ENCODE assay signal across 19 mouse cellular contexts in the genomic region with DNA sequence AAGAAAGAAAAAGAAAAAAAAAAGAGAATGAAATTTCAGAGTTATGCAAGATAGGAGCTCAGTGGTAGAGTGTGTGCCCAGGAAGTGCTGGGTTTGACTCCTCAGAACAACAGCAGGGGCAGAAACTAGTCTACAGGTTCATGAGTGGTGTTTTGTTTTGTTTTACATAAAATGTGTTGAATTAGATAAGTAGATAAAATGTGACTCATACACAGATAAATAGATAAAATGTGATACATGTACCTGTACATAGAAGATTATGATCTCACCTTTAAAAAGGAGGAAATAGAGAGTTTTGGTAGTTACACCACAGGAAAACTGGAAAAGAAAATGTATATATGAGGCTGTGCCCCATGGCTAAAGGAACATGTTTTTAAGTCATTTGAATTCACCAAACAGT.
"Had no signal": no experiment of that assay in that cellular context is flagged by ENCODE, and none has a peak within 500 bp of the region (broad histone marks: within the 10 kb centered on the region; RNA-seq: fewer than 3 reads in every experiment).

No protein-coding gene starts in this region.

- H3K9ac ChIP-seq: lung, embryonic 14.5 days; midbrain, embryonic 12.5 days; neural tube, embryonic 13.5 days; neural tube, embryonic 15.5 days had no signal

- H3K4me3 ChIP-seq: midbrain, embryonic 10.5 days; midbrain, embryonic 12.5 days; myocyte; neural tube, embryonic 13.5 days; neural tube, embryonic 15.5 days had no signal

- H3K27me3 ChIP-seq: midbrain, embryonic 12.5 days; neural tube, embryonic 13.5 days; neural tube, embryonic 15.5 days had no signal

- H3K4me2 ChIP-seq: lung, embryonic 14.5 days; midbrain, embryonic 12.5 days; neural tube, embryonic 13.5 days; neural tube, embryonic 15.5 days had no signal

- H3K27ac ChIP-seq: midbrain, embryonic 12.5 days; neural tube, embryonic 15.5 days had no signal

- ATAC-seq: midbrain, embryonic 16.5 days had no signal

- H3K4me1 ChIP-seq: midbrain, embryonic 10.5 days; midbrain, embryonic 12.5 days; neural tube, embryonic 13.5 days; neural tube, embryonic 15.5 days had no signal

- DNase-seq: lung, adult 18-20 months; lung, embryonic 14.5 days; lung, postnatal 10 days; lung, postnatal 4 days; midbrain, embryonic 14.5 days; retina, postnatal 1 day; right cerebral cortex, adult 18-20 months; right cerebral cortex, postnatal 25 days; right cerebral cortex, postnatal 4 days; spleen, adult 18-20 months; thymus, adult 18-20 months; thymus, postnatal 14 days; thymus, postnatal 4 days had no signal

- H3K9me3 ChIP-seq: midbrain, embryonic 10.5 days; midbrain, embryonic 12.5 days; neural tube, embryonic 13.5 days; neural tube, embryonic 15.5 days had no signal
